Mouse (Mus musculus) small intestine, adult 2 months (tissue): ENCODE results near the gene Cherp. TPM values are rescaled to one million over a fixed set of nuclear protein-coding genes. Genes with fewer than 3 reads are reported as not detected.

Experiments used
- H3K27ac ChIP-seq: fragments of 200-500 bp; 2 replicates; pipeline ENCODE4 v1.5.1; 2012; ENCODE audit warnings: low read depth, low read length, control low read depth, inconsistent platforms; ENCODE audit not compliant: insufficient read depth
- H3K27me3 ChIP-seq: fragments of 200-500 bp; 2 replicates; pipeline ENCODE4 v1.6.1; 2012; ENCODE audit warnings: mild to moderate bottlenecking, moderate library complexity, low read length, inconsistent platforms; ENCODE audit not compliant: control insufficient read depth, insufficient read depth
- H3K36me3 ChIP-seq: fragments of 200-500 bp; 2 replicates; pipeline ENCODE4 v1.6.1; 2012; ENCODE audit warnings: mild to moderate bottlenecking, low read length, control low read depth, inconsistent platforms; ENCODE audit not compliant: control insufficient read depth, insufficient read depth
- H3K4me1 ChIP-seq: fragments of 200-500 bp; 2 replicates; pipeline ENCODE4 v1.6.1; 2012; ENCODE audit warnings: low read length, inconsistent platforms, mixed read lengths; ENCODE audit not compliant: control insufficient read depth, insufficient read depth, insufficient read length
- H3K4me3 ChIP-seq: fragments of 200-500 bp; 2 replicates; pipeline ENCODE4 v1.5.1; 2012; ENCODE audit warnings: low read depth, mild to moderate bottlenecking, control low read depth, inconsistent platforms, low read length, moderate library complexity
- CTCF ChIP-seq: fragments of 200-500 bp; IDR thresholded peaks from 2 replicates; pipeline ENCODE4 v1.5.1; 2012; ENCODE audit warnings: low read depth, mild to moderate bottlenecking, control low read depth, inconsistent platforms, low read length, moderate library complexity, mixed read lengths; ENCODE audit not compliant: insufficient replicate concordance, insufficient read length; ENCODE audit errors: extremely low read depth
- POLR2A ChIP-seq: fragments of 200-500 bp; IDR thresholded peaks from 2 replicates; pipeline ENCODE4 v1.6.1; 2012; ENCODE audit warnings: low read depth, mild to moderate bottlenecking, control low read depth, inconsistent platforms, low read length, moderate library complexity
- WGBS: fragments of 180-500 bp; shearing (Covaris S2); methylation state at CpG from one replicate; pipeline ENCODE4 v1.1.7; 2018; 5-methylcytosine and 5-hydroxymethylcytosine counted together
- polyA plus RNA-seq: library from polyadenylated mRNA; depleted of rRNA; stranded (reverse); fragments of >200 nt; gene quantifications from 2 replicates; pipeline ENCODE4 v1.2.3, GENCODE M21; 2012

Cherp gene
- polyA plus RNA-seq, 1 experiment: 43.8 TPM

GRCm38 (mm10) chr8:72504137-72504536 is 29.1 kb upstream of the Cherp start:
- H3K4me3 ChIP-seq: no peak overlapping the region
- H3K27ac ChIP-seq: no peak overlapping the region
- TF ChIP-seq POLR2A: no peak
- no peak for TF ChIP-seq CTCF
- H3K36me3 ChIP-seq: no peaks in the 10 kb centered on the region
- H3K27me3 ChIP-seq: no peaks in the 10 kb centered on the region
- no peaks in the 10 kb centered on the region for H3K4me1 ChIP-seq

- H3K27ac ChIP-seq: no peak overlapping the region
- 92% methylated on average over 1 of the region's 1 CpGs for WGBS
- TF ChIP-seq POLR2A (no peak), CTCF (no peak)
- peaks cover 15% of the 10 kb centered on the region for H3K36me3 ChIP-seq
- no peak overlapping the region for H3K4me3 ChIP-seq
- no peaks in the 10 kb centered on the region for H3K27me3 ChIP-seq
- H3K4me1 ChIP-seq: no peaks in the 10 kb centered on the region
Observed at GRCm38 (mm10) chr8:72500521-72500931, 25.5 kb upstream of the Cherp start.

- Histone ChIP-seq H3K4me1 (no peaks in the 10 kb centered on the region), H3K27me3 (no peaks in the 10 kb centered on the region), H3K27ac (no peak overlapping the region), H3K36me3 (peaks cover 16% of the 10 kb centered on the region), H3K4me3 (no peak overlapping the region)
- WGBS: 74% methylated on average over 2 of the region's 2 CpGs
- TF ChIP-seq CTCF (no peak), POLR2A (no peak)
Observed at GRCm38 (mm10) chr8:72499521-72500284, 24.7 kb upstream of the Cherp start.

GRCm38 (mm10) chr8:72498527-72498926 is 23.5 kb upstream of the Cherp start:
- WGBS: 86% methylated on average over 4 of the region's 4 CpGs
- H3K36me3 ChIP-seq: peaks cover 16% of the 10 kb centered on the region
- H3K27me3 ChIP-seq: no peaks in the 10 kb centered on the region
- no peak overlapping the region for H3K27ac ChIP-seq
- TF ChIP-seq CTCF (no peak), POLR2A (no peak)
- H3K4me3 ChIP-seq: no peak overlapping the region
- peaks cover under 1% of the 10 kb centered on the region; the same call in 1 of the 2 replicates for H3K4me1 ChIP-seq

- peaks cover 16% of the 10 kb centered on the region for H3K36me3 ChIP-seq
- no peak overlapping the region for H3K4me3 ChIP-seq
- peaks cover 3% of the 10 kb centered on the region; the same call in 1 of the 2 replicates for H3K4me1 ChIP-seq
- H3K27me3 ChIP-seq: no peaks in the 10 kb centered on the region
- TF ChIP-seq CTCF (no peak), POLR2A (no peak)
- H3K27ac ChIP-seq: no peak overlapping the region
- WGBS: 65% methylated on average over 1 of the region's 1 CpGs
Observed at GRCm38 (mm10) chr8:72497911-72498310, 22.9 kb upstream of the Cherp start.

GRCm38 (mm10) chr8:72496217-72496616 is 21.2 kb upstream of the Cherp start:
- WGBS: 92% methylated on average over 19 of the region's 19 CpGs
- peaks cover 3% of the 10 kb centered on the region; the same call in 1 of the 2 replicates for H3K4me1 ChIP-seq
- TF ChIP-seq CTCF: no peak
- H3K4me3 ChIP-seq: no peak overlapping the region
- H3K27me3 ChIP-seq: no peaks in the 10 kb centered on the region
- H3K27ac ChIP-seq: no peak overlapping the region
- H3K36me3 ChIP-seq: peaks cover 16% of the 10 kb centered on the region

GRCm38 (mm10) chr8:72495411-72496111 is 20.5 kb upstream of the Cherp start:
- WGBS: 85% methylated on average over 23 of the region's 23 CpGs
- Histone ChIP-seq H3K27me3 (no peaks in the 10 kb centered on the region), H3K4me1 (peaks cover 8% of the 10 kb centered on the region; the same call in 1 of the 2 replicates), H3K4me3 (no peak overlapping the region), H3K27ac (no peak overlapping the region), H3K36me3 (peaks cover 16% of the 10 kb centered on the region)
- TF ChIP-seq CTCF (no peak), POLR2A (0 out of 2 replicates have a peak, but pooled peaks have one; percentile 12)
